Mouse (Mus musculus) Patski (cell line): ENCODE data around the gene Actr5. TPM values are rescaled to one million over a fixed set of nuclear protein-coding genes. Genes with fewer than 3 reads are reported as not detected.

Experiments
- ATAC-seq: fragments of 100-300 bp; one replicate; pipeline ENCODE4 v1.8.0; 2021
- CTCF ChIA-PET: fragments of 350-600 bp; sonication (Branson Sonifier 250); formaldehyde crosslinking; loops from one replicate; lab custom pipeline; 2022; ENCODE audit warnings: inconsistent platforms; lab: Charles Lee
- POLR2A ChIA-PET: fragments of 350-600 bp; sonication (Branson Sonifier 250); formaldehyde crosslinking; loops from one replicate; lab custom pipeline; 2022; ENCODE audit warnings: antibody characterized with exemption, inconsistent platforms; lab: Charles Lee
- DNase-seq: peaks from one replicate; pipeline ENCODE4 v3.0.0-alpha.2; 2011; ENCODE audit warnings: low read depth, low spot score
- H3K27me3 ChIP-seq: fragments of 371-371 bp; one replicate; pipeline ENCODE4 v1.5.1; 2021
- CTCF ChIP-seq: fragments of 100-300 bp; IDR thresholded peaks from one replicate; pipeline ENCODE4 v1.5.1; 2021
- in situ Hi-C: fragments of 300-500 bp; cut with MboI; formaldehyde crosslinking; loops from 3 replicates; pipeline ENCODE4 v1.11.1; 2018; ENCODE audit warnings: low pct_unique_long_range_greater_than_20kb, mixed read lengths
- polyA plus RNA-seq: library from polyadenylated mRNA; unstranded; gene quantifications from one replicate; pipeline ENCODE4 v1.2.3, GENCODE M21; 2021

Actr5 gene
- polyA plus RNA-seq, 1 experiment from 2014 or later: 11.5 TPM

GRCm38 (mm10) chr2:158675907-158676533, 51.3 kb downstream of the Actr5 start:
- CTCF ChIA-PET: no interaction called here
- TF ChIP-seq CTCF: no peak
- POLR2A ChIA-PET: no interaction called here
- DNase-seq: no peak
- in situ Hi-C loops: no loop called here
- no peak for ATAC-seq
- peaks cover 3% of the 10 kb centered on the region for H3K27me3 ChIP-seq

GRCm38 (mm10) chr2:158677946-158678345, 53.3 kb downstream of the Actr5 start:
- no peak for ATAC-seq
- TF ChIP-seq CTCF: no peak
- in situ Hi-C loops: no loop called here
- POLR2A ChIA-PET: no interaction called here
- DNase-seq: no peak
- peaks cover 3% of the 10 kb centered on the region for H3K27me3 ChIP-seq
- CTCF ChIA-PET: no interaction called here

GRCm38 (mm10) chr2:158679091-158679490, 54.4 kb downstream of the Actr5 start:
- POLR2A ChIA-PET: no interaction called here
- in situ Hi-C loops: no loop called here
- no peak for TF ChIP-seq CTCF
- no peak for ATAC-seq
- H3K27me3 ChIP-seq: no peaks in the 10 kb centered on the region
- CTCF ChIA-PET: no interaction called here
- DNase-seq: no peak

GRCm38 (mm10) chr2:158680357-158680889, 55.7 kb downstream of the Actr5 start:
- in situ Hi-C loops: no loop called here
- CTCF ChIA-PET: no interaction called here

GRCm38 (mm10) chr2:158681714-158682113, 57.0 kb downstream of the Actr5 start:
- H3K27me3 ChIP-seq: no peaks in the 10 kb centered on the region
- ATAC-seq (no peak), DNase-seq (no peak)
- TF ChIP-seq CTCF: no peak
- ChIA-PET CTCF (no interaction called here), POLR2A (no interaction called here)
- in situ Hi-C loops: no loop called here

More at GRCm38 (mm10) chr2:158680357-158680889, 55.7 kb downstream of the Actr5 start:
- TF ChIP-seq CTCF: no peak
- DNase-seq: no peak
- POLR2A ChIA-PET: interaction anchor here (0.7 kb wide), 2 partner anchors 61 to 179 kb away, joined by 4 to 6 read pairs; no protein-coding TSS in a partner anchor
- ATAC-seq: no peak
- no peaks in the 10 kb centered on the region for H3K27me3 ChIP-seq

- POLR2A ChIA-PET: no interaction called here
- in situ Hi-C loops: no loop called here
- H3K27me3 ChIP-seq: no peaks in the 10 kb centered on the region
- TF ChIP-seq CTCF: no peak
- ATAC-seq: no peak
- CTCF ChIA-PET: no interaction called here
- no peak for DNase-seq
These were observed 57.8 kb downstream of the Actr5 start for GRCm38 (mm10) chr2:158682344-158683037.

- no peaks in the 10 kb centered on the region for H3K27me3 ChIP-seq
- ChIA-PET POLR2A (no interaction called here), CTCF (no interaction called here)
- in situ Hi-C loops: no loop called here
- ATAC-seq: no peak
- TF ChIP-seq CTCF: no peak
- no peak for DNase-seq
These were observed 58.3 kb downstream of the Actr5 start for GRCm38 (mm10) chr2:158683038-158683413.

GRCm38 (mm10) chr2:158684247-158684843, 59.7 kb downstream of the Actr5 start:
- no peaks in the 10 kb centered on the region for H3K27me3 ChIP-seq
- no peak for TF ChIP-seq CTCF
- ChIA-PET POLR2A (no interaction called here), CTCF (no interaction called here)
- in situ Hi-C loops: no loop called here
- ATAC-seq: no peak
- DNase-seq: no peak

GRCm38 (mm10) chr2:158684910-158685309, 60.2 kb downstream of the Actr5 start:
- ATAC-seq (no peak), DNase-seq (no peak)
- CTCF ChIA-PET: no interaction called here
- no peaks in the 10 kb centered on the region for H3K27me3 ChIP-seq
- TF ChIP-seq CTCF: no peak
- in situ Hi-C loops: no loop called here
- POLR2A ChIA-PET: no interaction called here

GRCm38 (mm10) chr2:158686394-158686793, 61.7 kb downstream of the Actr5 start:
- DNase-seq (no peak), ATAC-seq (no peak)
- no peaks in the 10 kb centered on the region for H3K27me3 ChIP-seq
- in situ Hi-C loops: no loop called here
- TF ChIP-seq CTCF: no peak
- ChIA-PET POLR2A (no interaction called here), CTCF (no interaction called here)

GRCm38 (mm10) chr2:158687804-158688241, 63.1 kb downstream of the Actr5 start:
- ChIA-PET CTCF (no interaction called here), POLR2A (no interaction called here)
- ATAC-seq (no peak), DNase-seq (no peak)
- TF ChIP-seq CTCF: no peak
- peaks cover 11% of the 10 kb centered on the region for H3K27me3 ChIP-seq
- in situ Hi-C loops: no loop called here

Other genes starting within 250 kb of the Actr5 start
- not detected for gene Snhg11, start 249.2 kb upstream of the Actr5 start, polyA plus RNA-seq
- 46.2 TPM for gene Ralgapb, start 215.0 kb upstream of the Actr5 start, polyA plus RNA-seq
- not detected for gene Adig, start 122.3 kb upstream of the Actr5 start, polyA plus RNA-seq
- gene Arhgap40, start 112.1 kb upstream of the Actr5 start, polyA plus RNA-seq: 0.18 TPM
- not detected for gene Slc32a1, start 14.1 kb upstream of the Actr5 start, polyA plus RNA-seq
- gene Ppp1r16b, start 40.5 kb downstream of the Actr5 start, polyA plus RNA-seq: 0.06 TPM
- 12.9 TPM for gene Fam83d, start 143.2 kb downstream of the Actr5 start, polyA plus RNA-seq
- gene Dhx35, start 169.9 kb downstream of the Actr5 start, polyA plus RNA-seq: 20.8 TPM